Comparison of ENCODE assay signal across 25 mouse cellular contexts in genomic region chr10:75339377-75339776, GRCm38 (mm10).
"Had no signal": no experiment of that assay in that cellular context is flagged by ENCODE, and none has a peak within 500 bp of the region (broad histone marks: within the 10 kb centered on the region; RNA-seq: fewer than 3 reads in every experiment).

No protein-coding gene starts in this region.

- H3K27ac ChIP-seq: gastrocnemius, adult 2 months; heart, embryonic 10.5 days; hindbrain, embryonic 10.5 days; hindbrain, embryonic 12.5 days; hindbrain, embryonic 14.5 days; intestine, embryonic 15.5 days; layer of hippocampus, adult 2 months; left cerebral cortex, adult 2 months; limb, embryonic 10.5 days; limb, embryonic 12.5 days had no signal

- H3K9me3 ChIP-seq: heart, embryonic 10.5 days; heart, embryonic 12.5 days; hindbrain, embryonic 10.5 days; hindbrain, embryonic 12.5 days; intestine, embryonic 15.5 days; limb, embryonic 10.5 days; limb, embryonic 12.5 days had no signal

- H3K36me3 ChIP-seq: heart, embryonic 12.5 days; hindbrain, embryonic 10.5 days; hindbrain, embryonic 12.5 days; intestine, embryonic 15.5 days; limb, embryonic 10.5 days; limb, embryonic 12.5 days had no signal

- H3K9ac ChIP-seq: heart, embryonic 12.5 days; hindbrain, embryonic 12.5 days; hindbrain, embryonic 14.5 days; intestine, embryonic 15.5 days; limb, embryonic 12.5 days had no signal

- H3K4me1 ChIP-seq: heart, embryonic 10.5 days; hindbrain, embryonic 10.5 days; hindbrain, embryonic 12.5 days; intestine, embryonic 15.5 days; limb, embryonic 10.5 days; limb, embryonic 12.5 days had no signal

- H3K4me3 ChIP-seq: gastrocnemius, adult 2 months; heart, embryonic 10.5 days; heart, embryonic 12.5 days; hindbrain, embryonic 10.5 days; hindbrain, embryonic 12.5 days; intestine, embryonic 15.5 days; layer of hippocampus, adult 2 months; left cerebral cortex, adult 2 months; limb, embryonic 10.5 days; limb, embryonic 12.5 days had no signal

- ATAC-seq: hindbrain, embryonic 16.5 days; inflammation-experienced regulatory T-cells, adult 6 months; intestine, embryonic 15.5 days; intestine, postnatal 0 days had no signal

- H3K4me2 ChIP-seq: heart, embryonic 12.5 days; hindbrain, embryonic 12.5 days; hindbrain, embryonic 14.5 days; intestine, embryonic 15.5 days; limb, embryonic 12.5 days had no signal

- H3K27me3 ChIP-seq: heart, embryonic 12.5 days; hindbrain, embryonic 12.5 days; intestine, embryonic 15.5 days; limb, embryonic 12.5 days had no signal

- DNase-seq: gastrocnemius, adult 2 months; gastrocnemius, postnatal 10 days; gastrocnemius, postnatal 25 days; heart, adult 18-20 months; heart, postnatal 10 days; heart, postnatal 4 days; kidney, adult 18-20 months; kidney, adult 8-10 months; kidney, postnatal 10 days; kidney, postnatal 25 days; kidney, postnatal 4 days; liver had no signal
